Mouse (Mus musculus): Measurements from ENCODE around the gene Zfp362.

Gene Zfp362

GRCm38 (mm10) chr4:128806043-128806826, at the start of gene Zfp362:
Gene Zfp362, minus strand, starts transcription at chr4:128806045.
- DNase-seq (ENCODE audit: low read depth in 1 of 2, low spot score in 2 of 2) = no peak

GRCm38 (mm10) chr4:128855613-128856040, 49.8 kb upstream of the Zfp362 start:
- DNase-seq (ENCODE audit: low read depth in 1 of 2, low spot score in 2 of 2) = no peak

GRCm38 (mm10) chr4:128853117-128853516, 47.3 kb upstream of the Zfp362 start:
- DNase-seq (ENCODE audit: low read depth in 1 of 2, low spot score in 2 of 2) = no peak

- DNase-seq (ENCODE audit: low read depth in 1 of 2, low spot score in 2 of 2) = no peak
Measured at GRCm38 (mm10) chr4:128852266-128852887, 46.5 kb upstream of the Zfp362 start.

GRCm38 (mm10) chr4:128849686-128850085, 43.8 kb upstream of the Zfp362 start:
- no peak for DNase-seq (ENCODE audit: low read depth in 1 of 2, low spot score in 2 of 2)

- no peak for DNase-seq (ENCODE audit: low read depth in 1 of 2, low spot score in 2 of 2)
Measured at GRCm38 (mm10) chr4:128848961-128849360, 43.1 kb upstream of the Zfp362 start.

GRCm38 (mm10) chr4:128845367-128845973, 39.6 kb upstream of the Zfp362 start:
- DNase-seq (ENCODE audit: low read depth in 1 of 2, low spot score in 2 of 2) = no peak

GRCm38 (mm10) chr4:128844566-128844965, 38.7 kb upstream of the Zfp362 start:
- no peak for DNase-seq (ENCODE audit: low read depth in 1 of 2, low spot score in 2 of 2)

- no peak for DNase-seq (ENCODE audit: low read depth in 1 of 2, low spot score in 2 of 2)
Measured at GRCm38 (mm10) chr4:128841259-128841658, 35.4 kb upstream of the Zfp362 start.

- no peak for DNase-seq (ENCODE audit: low read depth in 1 of 2, low spot score in 2 of 2)
Measured at GRCm38 (mm10) chr4:128839811-128840738, 34.2 kb upstream of the Zfp362 start.

- no peak for DNase-seq (ENCODE audit: low read depth in 1 of 2, low spot score in 2 of 2)
Measured at GRCm38 (mm10) chr4:128838202-128838601, 32.4 kb upstream of the Zfp362 start.

GRCm38 (mm10) chr4:128824131-128824530, 18.3 kb upstream of the Zfp362 start:
- no peak for DNase-seq (ENCODE audit: low read depth in 1 of 2, low spot score in 2 of 2)

- no peak for DNase-seq (ENCODE audit: low read depth in 1 of 2, low spot score in 2 of 2)
Measured at GRCm38 (mm10) chr4:128820568-128820967, 14.7 kb upstream of the Zfp362 start.

- DNase-seq (ENCODE audit: low read depth in 1 of 2, low spot score in 2 of 2) = no peak
Measured at GRCm38 (mm10) chr4:128817011-128817410, 11.2 kb upstream of the Zfp362 start.

- DNase-seq (ENCODE audit: low read depth in 1 of 2, low spot score in 2 of 2) = peak; percentile 54 to 62
Measured at GRCm38 (mm10) chr4:128811382-128812056, 5.7 kb upstream of the Zfp362 start.

- no peak for DNase-seq (ENCODE audit: low read depth in 1 of 2, low spot score in 2 of 2)
Measured at GRCm38 (mm10) chr4:128806827-128807179, 958 bp upstream of the Zfp362 start.

GRCm38 (mm10) chr4:128805150-128806042, 449 bp downstream of the Zfp362 start:
- peak in 1 of 2 experiments; percentile 12 for DNase-seq (ENCODE audit: low read depth in 1 of 2, low spot score in 2 of 2)

- no peak for DNase-seq (ENCODE audit: low read depth in 1 of 2, low spot score in 2 of 2)
Measured at GRCm38 (mm10) chr4:128804426-128805149, 1.3 kb downstream of the Zfp362 start.

- DNase-seq (ENCODE audit: low read depth in 1 of 2, low spot score in 2 of 2) = no peak
Measured at GRCm38 (mm10) chr4:128803569-128803968, 2.3 kb downstream of the Zfp362 start.
